Mouse (Mus musculus) CH12.LX (cell line): ENCODE measurements around the gene Dab1. TPM values are rescaled to one million over a fixed set of nuclear protein-coding genes. Genes with fewer than 3 reads are reported as not detected.

Experiments used
- DNase-seq: peaks from one replicate; pipeline ENCODE4 v3.0.0-alpha.2; 2013; ENCODE audit errors: extremely low read depth
- H3K27ac ChIP-seq: 2 replicates; pipeline ENCODE4 v1.5.1; 2012; ENCODE audit warnings: low read depth, mild to moderate bottlenecking, control low read depth, moderate library complexity; ENCODE audit not compliant: insufficient read depth
- H3K27me3 ChIP-seq: replicated peaks from 2 replicates; pipeline ENCODE3; 2012; ENCODE audit warnings: inconsistent platforms
- H3K36me3 ChIP-seq, 2 experiments: replicated peaks in 1 of 2; 2 replicates each; pipeline versions ENCODE3 to v1.6.1; 2012; ENCODE audit warnings: inconsistent platforms in 1 of 2, low read length in 1 of 2, mild to moderate bottlenecking in 1 of 2, mixed read lengths in 1 of 2, moderate library complexity in 1 of 2; ENCODE audit not compliant: control insufficient read depth in 1 of 2, insufficient read depth in 1 of 2
- H3K4me1 ChIP-seq, 2 experiments: 2 replicates each; pipeline ENCODE4 v1.6.1; 2012; ENCODE audit warnings: inconsistent platforms in 1 of 2, moderate library complexity in 1 of 2; ENCODE audit not compliant: insufficient read depth in 2 of 2, control insufficient read depth in 1 of 2
- H3K4me2 ChIP-seq: 2 replicates; pipeline ENCODE4 v1.6.1; 2012; ENCODE audit warnings: low read depth, mild to moderate bottlenecking, control low read depth; ENCODE audit not compliant: poor library complexity, insufficient read depth, severe bottlenecking
- H3K4me3 ChIP-seq, 3 experiments: fragments of 150-350 bp in 1 of 3; sonication (generic) in 1 of 3; replicated peaks in 1 of 3; 2 replicates each; pipeline versions ENCODE3 to v1.5.1; 2011 to 2012; ENCODE audit warnings: low read depth in 2 of 3, low read length in 2 of 3, mild to moderate bottlenecking in 2 of 3, moderate library complexity in 2 of 3, control low read depth in 1 of 3, improper control_type of control experiment in 1 of 3, inconsistent platforms in 1 of 3, mixed read lengths in 1 of 3; ENCODE audit not compliant: poor library complexity in 1 of 3
- H3K79me2 ChIP-seq: replicated peaks from 2 replicates; pipeline ENCODE4 v1.6.1; 2012; ENCODE audit warnings: mild to moderate bottlenecking, moderate library complexity; ENCODE audit not compliant: control insufficient read depth, poor library complexity, insufficient read depth, severe bottlenecking; ENCODE audit errors: extremely low read depth
- H3K9ac ChIP-seq: 2 replicates; pipeline ENCODE4 v1.6.1; 2012; ENCODE audit warnings: low read depth, mild to moderate bottlenecking, control low read depth, moderate library complexity; ENCODE audit not compliant: insufficient read depth
- H3K9me3 ChIP-seq: replicated peaks from 2 replicates; pipeline ENCODE3; 2012; ENCODE audit warnings: low read length, inconsistent platforms, mixed read lengths
- BHLHE40 ChIP-seq: IDR thresholded peaks from 2 replicates; pipeline ENCODE4 v1.6.1; 2011; ENCODE audit warnings: mild to moderate bottlenecking, low read depth, low read length, improper control_type of control experiment
- CHD1 ChIP-seq: IDR thresholded peaks from 2 replicates; pipeline ENCODE4 v1.6.1; 2012; ENCODE audit warnings: low read depth, low read length, improper control_type of control experiment, inconsistent platforms
- CHD2 ChIP-seq: IDR thresholded peaks from 2 replicates; pipeline ENCODE4 v1.6.1; 2011; ENCODE audit warnings: low read length, improper control_type of control experiment
- E2F4 ChIP-seq: IDR thresholded peaks from 2 replicates; pipeline ENCODE4 v1.6.1; 2011; ENCODE audit warnings: low read depth, low read length, improper control_type of control experiment; ENCODE audit not compliant: insufficient replicate concordance
- ETS1 ChIP-seq: conservative IDR thresholded peaks from 2 replicates; pipeline ENCODE4 v1.6.1; 2012; ENCODE audit warnings: low read depth, mild to moderate bottlenecking, inconsistent platforms, low read length, improper control_type of control experiment, moderate library complexity
- GABPA ChIP-seq: IDR thresholded peaks from 2 replicates; pipeline ENCODE4 v1.6.1; 2012; ENCODE audit warnings: low read depth, low read length, improper control_type of control experiment, inconsistent platforms; ENCODE audit not compliant: insufficient replicate concordance
- IRF4 ChIP-seq: IDR thresholded peaks from 2 replicates; pipeline ENCODE4 v1.6.1; 2014; ENCODE audit warnings: low read depth, mild to moderate bottlenecking, inconsistent platforms, low read length, improper control_type of control experiment
- JUN ChIP-seq: IDR thresholded peaks from 2 replicates; pipeline ENCODE4 v1.6.1; 2011; ENCODE audit warnings: low read depth, mild to moderate bottlenecking, low read length, improper control_type of control experiment, moderate library complexity; ENCODE audit not compliant: insufficient read depth
- JUND ChIP-seq: conservative IDR thresholded peaks from 2 replicates; pipeline ENCODE4 v1.6.1; 2011; ENCODE audit warnings: low read depth, low read length, improper control_type of control experiment
- KAT2A ChIP-seq: IDR thresholded peaks from 2 replicates; pipeline ENCODE4 v1.6.1; 2012; ENCODE audit warnings: low read length, improper control_type of control experiment, inconsistent platforms; ENCODE audit not compliant: insufficient replicate concordance
- MYC ChIP-seq: IDR thresholded peaks from 2 replicates; pipeline ENCODE4 v1.6.1; 2011; ENCODE audit warnings: low read depth, mild to moderate bottlenecking, improper control_type of control experiment, low read length
- NRF1 ChIP-seq: IDR thresholded peaks from 2 replicates; pipeline ENCODE4 v1.6.1; 2014; ENCODE audit warnings: low read depth, mild to moderate bottlenecking, inconsistent platforms, low read length, improper control_type of control experiment, moderate library complexity
- POLR2AphosphoS2 ChIP-seq: IDR thresholded peaks from 2 replicates; pipeline ENCODE4 v1.6.1; 2011; ENCODE audit warnings: low read depth, low read length, improper control_type of control experiment
- RAD21 ChIP-seq: IDR thresholded peaks from 2 replicates; pipeline ENCODE4 v1.6.1; 2011; ENCODE audit warnings: low read depth, mild to moderate bottlenecking, low read length, improper control_type of control experiment, moderate library complexity
- SMC3 ChIP-seq: IDR thresholded peaks from 2 replicates; pipeline ENCODE4 v1.6.1; 2011; ENCODE audit warnings: low read depth, low read length, improper control_type of control experiment
- TBP ChIP-seq: conservative IDR thresholded peaks from 2 replicates; pipeline ENCODE4 v1.6.1; 2011; ENCODE audit warnings: low read depth, low read length, improper control_type of control experiment
- UBTF ChIP-seq: IDR thresholded peaks from 2 replicates; pipeline ENCODE4 v1.6.1; 2012; ENCODE audit warnings: low read depth, mild to moderate bottlenecking, inconsistent platforms, low read length, improper control_type of control experiment, moderate library complexity
- USF2 ChIP-seq: conservative IDR thresholded peaks from 2 replicates; pipeline ENCODE4 v1.6.1; 2011; ENCODE audit warnings: low read depth, low read length, improper control_type of control experiment
- ZC3H11A ChIP-seq: IDR thresholded peaks from 2 replicates; pipeline ENCODE4 v1.6.1; 2012; ENCODE audit warnings: low read depth, mild to moderate bottlenecking, inconsistent platforms, low read length, improper control_type of control experiment
- ZKSCAN1 ChIP-seq: IDR thresholded peaks from 2 replicates; pipeline ENCODE4 v1.6.1; 2012; ENCODE audit warnings: low read depth, inconsistent platforms, low read length, improper control_type of control experiment, borderline replicate concordance
- dilution Hi-C: fragments of 300-500 bp; cut with MboI; formaldehyde crosslinking; loops from 2 replicates; pipeline ENCODE4 v1.14.3; 2020; ENCODE audit warnings: low sequenced_read_pairs; ENCODE audit not compliant: extremely low pct_unique_long_range_greater_than_20kb, extremely low pct_ligation_motif_present
- in situ Hi-C: fragments of 300-500 bp; cut with MboI; formaldehyde crosslinking; loops from 3 replicates; pipeline ENCODE4 v1.14.3; 2019; ENCODE audit warnings: low sequenced_read_pairs, low pct_ligation_motif_present, low pct_unique_long_range_greater_than_20kb, mixed read lengths
- polyA plus RNA-seq: library from polyadenylated mRNA; unstranded; fragments of >175 nt; gene quantifications from 2 replicates; pipeline ENCODE4 v1.2.1, GENCODE M21; 2012; ENCODE audit warnings: low read depth; ENCODE audit not compliant: insufficient read length
- total RNA-seq, 2 experiments: library from RNA; depleted of rRNA; stranded (reverse); fragments of 300-350 nt in 1 of 2; fragments of >200 nt in 1 of 2; gene quantifications; 2 replicates each; pipeline ENCODE4 v1.2.3; 2012 to 2014

Dab1 gene
- total and polyA plus RNA-seq, 3 experiments: not detected

DNA sequence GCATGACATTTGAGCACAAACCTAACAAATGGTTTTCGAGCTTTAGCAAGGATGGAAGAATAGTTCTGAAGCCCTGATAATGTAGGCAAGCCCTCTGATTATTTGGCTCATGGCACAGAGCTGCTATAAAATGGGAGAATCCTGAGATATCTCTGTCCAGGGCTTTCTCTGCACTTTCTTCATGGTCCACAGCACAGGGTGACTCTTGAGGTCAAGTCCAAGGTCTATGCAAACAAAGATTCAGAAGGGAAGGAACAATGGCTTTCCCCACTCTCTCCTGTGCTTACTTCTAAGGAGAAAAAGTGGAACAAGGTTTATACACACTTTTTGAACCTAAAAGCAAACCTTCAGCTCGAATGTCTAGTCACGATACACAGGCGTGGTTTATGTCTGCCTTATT, 1061.3 kb downstream of the Dab1 start:
- DNase-seq: no peak
- TF ChIP-seq NRF1: no peak
- no peak for TF ChIP-seq ZKSCAN1
- no peak for TF ChIP-seq JUN
- TF ChIP-seq ETS1: no peak
- TF ChIP-seq ZC3H11A: no peak
- no peak for TF ChIP-seq UBTF
- TF ChIP-seq POLR2AphosphoS2: no peak
- TF ChIP-seq CHD1: no peak
- TF ChIP-seq GABPA: no peak
- no peak for TF ChIP-seq MYC
- TF ChIP-seq E2F4: no peak
- TF ChIP-seq SMC3: no peak
- no peak for TF ChIP-seq JUND
- no peak for TF ChIP-seq RAD21
- no peak overlapping the region for H3K4me2 ChIP-seq
- no peaks in the 10 kb centered on the region for H3K27me3 ChIP-seq
- no peaks in the 10 kb centered on the region for H3K36me3 ChIP-seq
- in situ Hi-C loops (no loop called here), dilution Hi-C loops (no loop called here)
- no peak overlapping the region for H3K27ac ChIP-seq
- peaks cover 23% of the 10 kb centered on the region for H3K9me3 ChIP-seq
- H3K4me1 ChIP-seq: peaks cover 0 to 28% of the 10 kb centered on the region in 2 experiments; a peak in 1 of 4 replicates
- H3K4me3 ChIP-seq: no peak overlapping the region
- H3K9ac ChIP-seq: no peak overlapping the region
- no peaks in the 10 kb centered on the region for H3K79me2 ChIP-seq

DNA sequence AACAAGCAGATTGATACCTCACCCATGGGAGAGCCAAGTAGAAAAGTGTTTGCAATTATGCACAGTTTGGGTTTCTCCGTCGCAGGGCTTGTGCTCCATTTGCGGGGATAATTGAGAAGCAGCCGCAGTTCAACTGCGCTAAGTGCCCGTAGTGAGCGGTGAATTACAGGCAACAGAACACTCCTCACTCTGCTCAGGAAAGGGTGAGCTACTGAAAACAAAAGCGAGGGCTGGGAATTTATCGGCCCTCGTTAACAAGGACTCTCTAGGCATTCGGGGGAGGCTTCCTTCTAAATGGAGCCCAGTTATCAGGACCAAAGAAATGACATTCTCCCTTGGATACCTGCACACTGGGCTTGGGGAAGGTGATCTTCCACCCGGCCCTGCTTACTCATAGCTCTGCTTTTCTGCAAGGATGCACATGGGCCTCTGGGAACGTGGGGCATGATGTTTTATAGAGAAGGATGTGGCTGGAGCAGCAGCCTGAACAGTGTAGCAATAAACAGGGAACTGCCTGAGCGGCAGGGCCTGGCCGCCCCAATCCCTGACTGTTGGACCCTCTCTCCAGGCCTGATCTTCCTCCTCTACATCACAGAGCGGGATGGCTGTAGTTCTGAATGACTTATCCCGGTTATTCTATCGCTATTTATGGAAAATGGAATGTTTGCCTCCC, 1067.1 kb downstream of the Dab1 start:
- Histone ChIP-seq H3K9me3 (peaks cover 29% of the 10 kb centered on the region), H3K4me1 (peaks cover 0 to 4% of the 10 kb centered on the region in 2 experiments; a peak in 1 of 4 replicates), H3K4me3 (no peak overlapping the region), H3K4me2 (no peak overlapping the region), H3K27me3 (no peaks in the 10 kb centered on the region), H3K9ac (no peak overlapping the region), H3K36me3 (no peaks in the 10 kb centered on the region), H3K27ac (no peak overlapping the region), H3K79me2 (no peaks in the 10 kb centered on the region)
- TF ChIP-seq MYC (no peak), KAT2A (no peak), USF2 (no peak), CHD1 (no peak), JUN (no peak), CHD2 (no peak), GABPA (no peak), BHLHE40 (no peak), TBP (no peak), IRF4 (no peak), POLR2AphosphoS2 (no peak)
- DNase-seq: no peak
- dilution Hi-C loops (no loop called here), in situ Hi-C loops (no loop called here)
